Mouse (Mus musculus): ENCODE data around the gene Gm20517. TPM values are rescaled to one million over a fixed set of nuclear protein-coding genes. Genes with fewer than 3 reads are reported as not detected.
A peak's percentile ranks its signal among the peaks of the same experiment; 100 is the strongest.
"Not testable (repeated sequence)": the region's sequence is repeated elsewhere in the genome, so short reads cannot be mapped to it uniquely, and the experiment has no call there.

Gm20517 gene
- polyA plus RNA-seq, 1 experiment from 2014 or later = 1.1 TPM

- Histone ChIP-seq H3K9me3 (ENCODE audit: control insufficient read depth, low read length) (no peaks in the 10 kb centered on the region), H3K4me3 (ENCODE audit: low read depth, low read length) (no peak overlapping the region), H3K4me1 (replicated peaks; ENCODE audit: control insufficient read depth, insufficient read depth) (peaks cover 14% of the 10 kb centered on the region; the same call in 1 of the 2 replicates), H3K4me2 (replicated peaks; ENCODE audit: low read depth) (peak overlapping the region; percentile 87), H3K9ac (ENCODE audit: low read length) (peak overlapping the region; percentile 83; the same call in 1 of the 2 replicates), H3K27ac (replicated peaks) (peak overlapping the region; percentile 95), H3K36me3 (ENCODE audit: control insufficient read depth, insufficient read depth, low read length) (peaks cover 24% of the 10 kb centered on the region), H3K27me3 (ENCODE audit: control insufficient read depth, insufficient read depth, low read length) (no peaks in the 10 kb centered on the region)
- 19% methylated on average over 10 of the region's 10 CpGs for WGBS
- TF ChIP-seq EP300 (optimal IDR thresholded peaks at IDR 0.05) = no peak
- peak; percentile 82 for TF ChIP-seq CTCF (IDR thresholded peaks at IDR 0.05; ENCODE audit: low read depth)
- DNase-seq (ENCODE audit: low spot score) = peak; percentile 51
- ATAC-seq (ENCODE audit: low FRiP score, low TSS enrichment) = no peak
These were observed 13.4 kb upstream of the Gm20517 start for GRCm38 (mm10) chr17:47597838-47598579.

GRCm38 (mm10) chr17:47598580-47599304 is 12.6 kb upstream of the Gm20517 start:
- H3K9ac ChIP-seq (ENCODE audit: low read length); H3K4me2 ChIP-seq (replicated peaks; ENCODE audit: low read depth); H3K9me3 ChIP-seq (ENCODE audit: control insufficient read depth, low read length); H3K27me3 ChIP-seq (ENCODE audit: control insufficient read depth, insufficient read depth, low read length); ATAC-seq (ENCODE audit: low FRiP score, low TSS enrichment); H3K27ac ChIP-seq (replicated peaks); DNase-seq (ENCODE audit: low spot score); H3K4me3 ChIP-seq (ENCODE audit: low read depth, low read length): not testable (repeated sequence)
- H3K4me1 ChIP-seq (replicated peaks; ENCODE audit: control insufficient read depth, insufficient read depth) = peaks cover 14% of the 10 kb centered on the region; the same call in 1 of the 2 replicates
- peaks cover 24% of the 10 kb centered on the region for H3K36me3 ChIP-seq (ENCODE audit: control insufficient read depth, insufficient read depth, low read length)
- WGBS = 84% methylated on average over 8 of the region's 10 CpGs

GRCm38 (mm10) chr17:47599511-47600297 is 11.7 kb upstream of the Gm20517 start:
- Histone ChIP-seq H3K4me3 (ENCODE audit: low read depth, low read length) (no peak overlapping the region), H3K27me3 (ENCODE audit: control insufficient read depth, insufficient read depth, low read length) (no peaks in the 10 kb centered on the region), H3K9ac (ENCODE audit: low read length) (no peak overlapping the region), H3K27ac (replicated peaks) (peak overlapping the region; percentile 35; the same call in 1 of the 2 replicates), H3K4me2 (replicated peaks; ENCODE audit: low read depth) (no peak overlapping the region), H3K9me3 (ENCODE audit: control insufficient read depth, low read length) (no peaks in the 10 kb centered on the region), H3K36me3 (ENCODE audit: control insufficient read depth, insufficient read depth, low read length) (peaks cover 24% of the 10 kb centered on the region), H3K4me1 (replicated peaks; ENCODE audit: control insufficient read depth, insufficient read depth) (peaks cover 14% of the 10 kb centered on the region; the same call in 1 of the 2 replicates)
- TF ChIP-seq EP300 (optimal IDR thresholded peaks at IDR 0.05) = no peak
- no peak for ATAC-seq (ENCODE audit: low FRiP score, low TSS enrichment)
- peak; percentile 18 for DNase-seq (ENCODE audit: low spot score)
- 64% methylated on average over 11 of the region's 11 CpGs for WGBS

- ATAC-seq (ENCODE audit: low FRiP score, low TSS enrichment) (no peak), DNase-seq (ENCODE audit: low spot score) (no peak)
- H3K27me3 ChIP-seq (ENCODE audit: control insufficient read depth, insufficient read depth, low read length) = no peaks in the 10 kb centered on the region
- no peak overlapping the region for H3K9ac ChIP-seq (ENCODE audit: low read length)
- H3K4me1 ChIP-seq (replicated peaks; ENCODE audit: control insufficient read depth, insufficient read depth) = peaks cover 14% of the 10 kb centered on the region; the same call in 1 of the 2 replicates
- no peak overlapping the region for H3K4me3 ChIP-seq (ENCODE audit: low read depth, low read length)
- no peak overlapping the region for H3K4me2 ChIP-seq (replicated peaks; ENCODE audit: low read depth)
- TF ChIP-seq EP300 (optimal IDR thresholded peaks at IDR 0.05) (no peak), CTCF (IDR thresholded peaks at IDR 0.05; ENCODE audit: low read depth) (no peak)
- H3K27ac ChIP-seq (replicated peaks) = peak overlapping the region; percentile 35; the same call in 1 of the 2 replicates
- peaks cover 27% of the 10 kb centered on the region for H3K36me3 ChIP-seq (ENCODE audit: control insufficient read depth, insufficient read depth, low read length)
- 84% methylated on average over 13 of the region's 13 CpGs for WGBS
- no peaks in the 10 kb centered on the region for H3K9me3 ChIP-seq (ENCODE audit: control insufficient read depth, low read length)
These were observed 10.6 kb upstream of the Gm20517 start for GRCm38 (mm10) chr17:47600601-47601388.

- Histone ChIP-seq H3K27me3 (ENCODE audit: control insufficient read depth, insufficient read depth, low read length) (no peaks in the 10 kb centered on the region), H3K4me2 (replicated peaks; ENCODE audit: low read depth) (no peak overlapping the region), H3K4me1 (replicated peaks; ENCODE audit: control insufficient read depth, insufficient read depth) (peaks cover 10% of the 10 kb centered on the region; the same call in 1 of the 2 replicates), H3K36me3 (ENCODE audit: control insufficient read depth, insufficient read depth, low read length) (peaks cover 27% of the 10 kb centered on the region), H3K27ac (replicated peaks) (no peak overlapping the region), H3K9me3 (ENCODE audit: control insufficient read depth, low read length) (no peaks in the 10 kb centered on the region), H3K4me3 (ENCODE audit: low read depth, low read length) (no peak overlapping the region), H3K9ac (ENCODE audit: low read length) (no peak overlapping the region)
- no peak for DNase-seq (ENCODE audit: low spot score)
- TF ChIP-seq CTCF (IDR thresholded peaks at IDR 0.05; ENCODE audit: low read depth) (no peak), EP300 (optimal IDR thresholded peaks at IDR 0.05) (no peak)
- ATAC-seq (ENCODE audit: low FRiP score, low TSS enrichment) = 0 out of 2 replicates have a peak, but pooled peaks have one; percentile 2
- 89% methylated on average over 10 of the region's 10 CpGs for WGBS
These were observed 10.0 kb upstream of the Gm20517 start for GRCm38 (mm10) chr17:47601389-47601755.

Data from stomach, postnatal 0 days (tissue).